Mouse (Mus musculus) mesoderm, embryonic 11.5 days (tissue): ENCODE data around the gene Hist1h2bg.

Source experiments
- DNase-seq: peaks from one replicate; pipeline ENCODE4 v3.0.0-alpha.2; 2012; ENCODE audit warnings: low read depth, low spot score

The Hist1h2bg gene

DNA sequence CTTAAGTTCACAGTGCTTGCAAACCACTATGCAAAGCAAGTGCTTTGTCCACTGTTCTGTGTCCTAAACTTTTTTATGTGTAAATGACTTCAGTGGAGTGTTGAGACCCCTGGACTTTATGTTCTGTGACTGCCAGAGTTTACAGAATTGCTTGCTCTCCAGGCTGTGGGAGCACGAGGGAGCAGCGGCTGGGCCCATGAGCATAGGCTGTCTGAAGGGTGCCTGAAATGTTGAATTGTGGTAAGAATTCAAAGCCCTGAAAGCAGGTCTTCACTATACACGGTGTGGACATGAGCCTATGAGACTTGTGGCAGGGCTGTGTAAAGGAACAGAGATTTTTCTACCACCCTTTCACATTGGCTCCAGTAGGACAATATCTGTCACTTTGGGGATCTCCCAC lies 40.4 kb downstream of the Hist1h2bg start:
- no peak for DNase-seq

DNA sequence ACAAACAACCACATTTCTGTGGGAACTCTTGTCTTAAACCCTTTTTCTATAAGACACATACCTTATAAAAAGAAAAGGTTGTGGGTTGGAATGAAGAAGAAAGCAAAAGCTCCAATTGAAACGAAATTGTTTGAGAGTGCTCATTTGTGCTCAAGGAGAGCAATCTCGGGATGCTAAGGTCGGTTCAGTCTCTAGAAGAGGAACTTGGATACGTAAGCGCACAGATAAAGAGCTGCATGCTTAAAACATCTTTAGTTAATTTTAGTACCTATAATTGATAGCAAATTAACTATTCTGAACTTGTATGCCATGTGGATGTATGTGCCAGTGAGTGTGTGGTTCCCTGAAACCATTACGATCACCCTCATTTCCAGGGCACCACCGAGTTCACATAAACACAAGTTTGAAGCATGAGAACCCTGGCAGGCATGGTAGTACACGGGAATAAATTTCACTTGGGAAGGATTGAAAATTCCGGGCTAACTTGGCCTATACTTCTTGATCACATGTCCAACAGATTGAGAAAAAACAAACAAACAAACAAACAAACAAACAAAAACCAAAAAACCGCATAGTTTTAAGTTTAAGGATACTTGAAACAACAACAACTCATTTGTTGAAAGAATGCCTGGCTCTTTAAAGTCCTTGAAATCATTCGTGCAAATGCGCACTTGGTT lies 49.0 kb downstream of the Hist1h2bg start:
- DNase-seq, result no peak

DNA sequence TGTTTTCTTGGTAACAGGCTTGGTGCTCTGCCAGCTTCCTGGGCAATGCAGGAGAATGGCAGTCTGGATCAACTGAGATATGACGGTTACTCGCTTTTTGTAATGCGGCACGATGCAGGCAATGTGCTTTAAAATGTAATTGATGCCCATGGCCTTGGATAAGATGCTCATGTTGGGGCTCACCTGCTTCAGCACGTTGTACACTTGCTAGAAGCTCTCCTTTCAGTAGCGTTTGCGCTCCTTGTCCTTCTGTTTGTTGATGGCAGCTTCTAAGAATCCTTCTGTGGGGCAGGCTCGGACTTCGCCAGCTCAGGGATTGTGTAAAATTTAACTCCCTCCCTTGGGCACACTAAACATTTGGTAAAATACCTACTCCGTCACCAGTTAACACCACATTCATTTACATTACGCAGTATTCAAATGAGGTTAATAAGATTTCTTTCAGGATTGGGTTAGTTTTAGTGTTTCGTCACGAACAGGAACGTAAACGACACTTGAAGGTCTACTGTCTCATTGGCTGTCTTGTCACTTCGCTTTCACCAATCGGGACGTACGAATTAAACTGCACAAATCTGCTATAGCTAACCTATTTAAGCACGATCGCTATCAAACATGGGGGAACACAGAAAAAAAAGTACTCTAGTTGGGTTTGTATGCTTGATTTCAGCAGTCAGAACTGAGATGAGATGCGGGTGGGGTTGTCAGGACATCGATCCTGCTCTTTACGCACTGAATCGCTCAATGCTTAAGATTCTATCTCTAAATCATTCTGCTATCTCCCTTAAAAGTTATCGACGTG lies 49.7 kb downstream of the Hist1h2bg start, which contains the start of gene Hist1h2be:
Gene Hist1h2be (minus strand): TSS at position 392 of the 799 bp plus-strand sequence.
- DNase-seq, result peak; percentile 90
